Mouse (Mus musculus) adrenal gland, postnatal 25 days (tissue): ENCODE data around the gene Scfd2. TPM values are rescaled to one million over a fixed set of nuclear protein-coding genes. Genes with fewer than 3 reads are reported as not detected.
A peak's percentile ranks its signal among the peaks of the same experiment; 100 is the strongest.

Experiments used
- DNase-seq: peaks from one replicate; pipeline ENCODE4 v3.0.0; 2021; ENCODE audit warnings: mixed read lengths
- total RNA-seq: library from RNA; stranded (reverse); gene quantifications from 2 replicates; pipeline ENCODE4 v1.2.3, GENCODE M21; 2021

The Scfd2 gene
- total RNA-seq, 1 experiment from 2014 or later = 23.3 TPM

- DNase-seq = no peak
These were observed 358.3 kb downstream of the Scfd2 start for GRCm38 (mm10) chr5:74173162-74173844.

GRCm38 (mm10) chr5:74172208-74172607 is 359.4 kb downstream of the Scfd2 start:
- peak; percentile 15 for DNase-seq

- no peak for DNase-seq
These were observed 359.8 kb downstream of the Scfd2 start for GRCm38 (mm10) chr5:74171768-74172167.

- no peak for DNase-seq
These were observed 363.5 kb downstream of the Scfd2 start for GRCm38 (mm10) chr5:74168085-74168484.

GRCm38 (mm10) chr5:74166642-74167041 is 364.9 kb downstream of the Scfd2 start:
- DNase-seq = no peak

GRCm38 (mm10) chr5:74164547-74164946 is 367.0 kb downstream of the Scfd2 start:
- no peak for DNase-seq

GRCm38 (mm10) chr5:74163141-74163540 is 368.4 kb downstream of the Scfd2 start:
- no peak for DNase-seq

GRCm38 (mm10) chr5:74162013-74162412 is 369.5 kb downstream of the Scfd2 start:
- no peak for DNase-seq

GRCm38 (mm10) chr5:74161297-74161926 is 370.1 kb downstream of the Scfd2 start:
- peak; percentile 11 for DNase-seq

GRCm38 (mm10) chr5:74160349-74160748 is 371.2 kb downstream of the Scfd2 start:
- DNase-seq = no peak

GRCm38 (mm10) chr5:74159906-74160305 is 371.7 kb downstream of the Scfd2 start:
- peak; percentile 11 for DNase-seq

GRCm38 (mm10) chr5:74158929-74159632 is 372.5 kb downstream of the Scfd2 start:
- DNase-seq = no peak

GRCm38 (mm10) chr5:74155860-74156351 is 375.7 kb downstream of the Scfd2 start:
- no peak for DNase-seq

Other genes with a start within 250 kb of the Scfd2 start
- 68.7 and 70.2 TPM in 2 replicates for gene Fip1l1, start 3.7 kb upstream of the Scfd2 start, total RNA-seq
- gene Lnx1, start 171.2 kb upstream of the Scfd2 start, total RNA-seq = 4.3 and 5.0 TPM in 2 replicates